Mouse (Mus musculus): ENCODE measurements around the gene Zcchc24. TPM values are rescaled to one million over a fixed set of nuclear protein-coding genes. Genes with fewer than 3 reads are reported as not detected.

Gene Zcchc24
- polyA plus RNA-seq, 1 experiment from 2014 or later: 29.5 TPM

- peak overlapping the region; percentile 15; the same call in 1 of the 2 replicates for H3K4me2 ChIP-seq (replicated peaks; ENCODE audit: low read depth, low read length)
These were observed 31.5 kb upstream of the Zcchc24 start for GRCm38 (mm10) chr14:25800166-25800960.

GRCm38 (mm10) chr14:25796619-25797018 lies 27.8 kb upstream of the Zcchc24 start:
- no peak overlapping the region for H3K4me2 ChIP-seq (replicated peaks; ENCODE audit: low read depth, low read length)
- H3K36me3 ChIP-seq (ENCODE audit: control insufficient read depth, insufficient read depth, low read length): no peaks in the 10 kb centered on the region
- peak overlapping the region; percentile 85; the same call in 1 of the 2 replicates for H3K27ac ChIP-seq (ENCODE audit: low read length)
- no peaks in the 10 kb centered on the region for H3K27me3 ChIP-seq (ENCODE audit: control insufficient read depth, insufficient read depth, low read length)
- 0 out of 2 replicates have a peak, but pooled peaks cover 8% of the 10 kb centered on the region for H3K4me1 ChIP-seq (ENCODE audit: control insufficient read depth, insufficient read depth, low read length)
- H3K4me3 ChIP-seq (ENCODE audit: low read depth, low read length): no peak overlapping the region
- H3K9me3 ChIP-seq (ENCODE audit: control insufficient read depth, low read depth, low read length): no peaks in the 10 kb centered on the region
- WGBS: 74% methylated on average over 7 of the region's 7 CpGs
- no peak overlapping the region for H3K9ac ChIP-seq (replicated peaks; ENCODE audit: low read depth, low read length)
- ATAC-seq (ENCODE audit: insufficient number of reproducible peaks, insufficient read depth, low FRiP score, low read depth): no peak

More at GRCm38 (mm10) chr14:25800166-25800960, 31.5 kb upstream of the Zcchc24 start:
- no peak overlapping the region for H3K4me3 ChIP-seq (ENCODE audit: low read depth, low read length)
- no peaks in the 10 kb centered on the region for H3K36me3 ChIP-seq (ENCODE audit: control insufficient read depth, insufficient read depth, low read length)
- 14% methylated on average over 19 of the region's 19 CpGs for WGBS
- H3K4me1 ChIP-seq (ENCODE audit: control insufficient read depth, insufficient read depth, low read length): 0 out of 2 replicates have a peak, but pooled peaks cover 8% of the 10 kb centered on the region
- ATAC-seq (ENCODE audit: insufficient number of reproducible peaks, insufficient read depth, low FRiP score, low read depth): peak; percentile 64
- no peak overlapping the region; the same call in 1 of the 2 replicates for H3K9ac ChIP-seq (replicated peaks; ENCODE audit: low read depth, low read length)
- no peaks in the 10 kb centered on the region for H3K9me3 ChIP-seq (ENCODE audit: control insufficient read depth, low read depth, low read length)
- no peaks in the 10 kb centered on the region for H3K27me3 ChIP-seq (ENCODE audit: control insufficient read depth, insufficient read depth, low read length)
- no peak overlapping the region for H3K27ac ChIP-seq (ENCODE audit: low read length)

- Histone ChIP-seq H3K9me3 (ENCODE audit: control insufficient read depth, low read depth, low read length) (no peaks in the 10 kb centered on the region), H3K4me2 (replicated peaks; ENCODE audit: low read depth, low read length) (no peak overlapping the region), H3K36me3 (ENCODE audit: control insufficient read depth, insufficient read depth, low read length) (no peaks in the 10 kb centered on the region), H3K27me3 (ENCODE audit: control insufficient read depth, insufficient read depth, low read length) (no peaks in the 10 kb centered on the region), H3K4me1 (ENCODE audit: control insufficient read depth, insufficient read depth, low read length) (0 out of 2 replicates have a peak, but pooled peaks cover 8% of the 10 kb centered on the region), H3K27ac (ENCODE audit: low read length) (peak overlapping the region; percentile 85), H3K9ac (replicated peaks; ENCODE audit: low read depth, low read length) (no peak overlapping the region), H3K4me3 (ENCODE audit: low read depth, low read length) (no peak overlapping the region)
- WGBS: 20% methylated on average over 10 of the region's 10 CpGs
- ATAC-seq (ENCODE audit: insufficient number of reproducible peaks, insufficient read depth, low FRiP score, low read depth): peak; percentile 81; the same call in 1 of the 2 replicates
These were observed 26.8 kb upstream of the Zcchc24 start for GRCm38 (mm10) chr14:25795561-25796174.

- WGBS: 58% methylated on average over 6 of the region's 6 CpGs
- H3K27me3 ChIP-seq (ENCODE audit: control insufficient read depth, insufficient read depth, low read length): no peaks in the 10 kb centered on the region
- no peak overlapping the region for H3K9ac ChIP-seq (replicated peaks; ENCODE audit: low read depth, low read length)
- no peak overlapping the region for H3K4me2 ChIP-seq (replicated peaks; ENCODE audit: low read depth, low read length)
- H3K36me3 ChIP-seq (ENCODE audit: control insufficient read depth, insufficient read depth, low read length): no peaks in the 10 kb centered on the region
- H3K27ac ChIP-seq (ENCODE audit: low read length): peak overlapping the region; percentile 85
- no peak for ATAC-seq (ENCODE audit: insufficient number of reproducible peaks, insufficient read depth, low FRiP score, low read depth)
- H3K9me3 ChIP-seq (ENCODE audit: control insufficient read depth, low read depth, low read length): no peaks in the 10 kb centered on the region
- 0 out of 2 replicates have a peak, but pooled peaks cover 8% of the 10 kb centered on the region for H3K4me1 ChIP-seq (ENCODE audit: control insufficient read depth, insufficient read depth, low read length)
- no peak overlapping the region for H3K4me3 ChIP-seq (ENCODE audit: low read depth, low read length)
These were observed 26.2 kb upstream of the Zcchc24 start for GRCm38 (mm10) chr14:25795067-25795466.

GRCm38 (mm10) chr14:25794331-25794730 lies 25.5 kb upstream of the Zcchc24 start:
- 79% methylated on average over 2 of the region's 2 CpGs for WGBS
- Histone ChIP-seq H3K27ac (ENCODE audit: low read length) (no peak overlapping the region; the same call in 1 of the 2 replicates), H3K4me3 (ENCODE audit: low read depth, low read length) (no peak overlapping the region), H3K9me3 (ENCODE audit: control insufficient read depth, low read depth, low read length) (no peaks in the 10 kb centered on the region), H3K9ac (replicated peaks; ENCODE audit: low read depth, low read length) (no peak overlapping the region), H3K4me2 (replicated peaks; ENCODE audit: low read depth, low read length) (no peak overlapping the region), H3K4me1 (ENCODE audit: control insufficient read depth, insufficient read depth, low read length) (0 out of 2 replicates have a peak, but pooled peaks cover 8% of the 10 kb centered on the region), H3K27me3 (ENCODE audit: control insufficient read depth, insufficient read depth, low read length) (no peaks in the 10 kb centered on the region), H3K36me3 (ENCODE audit: control insufficient read depth, insufficient read depth, low read length) (no peaks in the 10 kb centered on the region)
- ATAC-seq (ENCODE audit: insufficient number of reproducible peaks, insufficient read depth, low FRiP score, low read depth): no peak

GRCm38 (mm10) chr14:25790768-25791302 lies 22.0 kb upstream of the Zcchc24 start:
- H3K4me1 ChIP-seq (ENCODE audit: control insufficient read depth, insufficient read depth, low read length): peaks cover 10% of the 10 kb centered on the region
- H3K27me3 ChIP-seq (ENCODE audit: control insufficient read depth, insufficient read depth, low read length): no peaks in the 10 kb centered on the region
- no peaks in the 10 kb centered on the region for H3K36me3 ChIP-seq (ENCODE audit: control insufficient read depth, insufficient read depth, low read length)
- ATAC-seq (ENCODE audit: insufficient number of reproducible peaks, insufficient read depth, low FRiP score, low read depth): no peak
- H3K4me2 ChIP-seq (replicated peaks; ENCODE audit: low read depth, low read length): no peak overlapping the region
- no peak overlapping the region for H3K9ac ChIP-seq (replicated peaks; ENCODE audit: low read depth, low read length)
- H3K4me3 ChIP-seq (ENCODE audit: low read depth, low read length): no peak overlapping the region
- H3K9me3 ChIP-seq (ENCODE audit: control insufficient read depth, low read depth, low read length): no peaks in the 10 kb centered on the region
- 67% methylated on average over 6 of the region's 6 CpGs for WGBS
- no peak overlapping the region for H3K27ac ChIP-seq (ENCODE audit: low read length)

GRCm38 (mm10) chr14:25789946-25790345 lies 21.1 kb upstream of the Zcchc24 start:
- Histone ChIP-seq H3K4me3 (ENCODE audit: low read depth, low read length) (no peak overlapping the region), H3K9me3 (ENCODE audit: control insufficient read depth, low read depth, low read length) (no peaks in the 10 kb centered on the region), H3K36me3 (ENCODE audit: control insufficient read depth, insufficient read depth, low read length) (no peaks in the 10 kb centered on the region), H3K4me1 (ENCODE audit: control insufficient read depth, insufficient read depth, low read length) (peaks cover 10% of the 10 kb centered on the region), H3K9ac (replicated peaks; ENCODE audit: low read depth, low read length) (no peak overlapping the region), H3K4me2 (replicated peaks; ENCODE audit: low read depth, low read length) (no peak overlapping the region), H3K27ac (ENCODE audit: low read length) (no peak overlapping the region), H3K27me3 (ENCODE audit: control insufficient read depth, insufficient read depth, low read length) (no peaks in the 10 kb centered on the region)
- ATAC-seq (ENCODE audit: insufficient number of reproducible peaks, insufficient read depth, low FRiP score, low read depth): no peak
- WGBS: 65% methylated on average over 1 of the region's 1 CpGs

GRCm38 (mm10) chr14:25789207-25789606 lies 20.4 kb upstream of the Zcchc24 start:
- no peaks in the 10 kb centered on the region for H3K36me3 ChIP-seq (ENCODE audit: control insufficient read depth, insufficient read depth, low read length)
- ATAC-seq (ENCODE audit: insufficient number of reproducible peaks, insufficient read depth, low FRiP score, low read depth): no peak
- H3K4me2 ChIP-seq (replicated peaks; ENCODE audit: low read depth, low read length): no peak overlapping the region
- H3K27me3 ChIP-seq (ENCODE audit: control insufficient read depth, insufficient read depth, low read length): no peaks in the 10 kb centered on the region
- H3K9ac ChIP-seq (replicated peaks; ENCODE audit: low read depth, low read length): no peak overlapping the region
- H3K4me3 ChIP-seq (ENCODE audit: low read depth, low read length): no peak overlapping the region
- no peak overlapping the region for H3K27ac ChIP-seq (ENCODE audit: low read length)
- peaks cover 10% of the 10 kb centered on the region for H3K4me1 ChIP-seq (ENCODE audit: control insufficient read depth, insufficient read depth, low read length)
- H3K9me3 ChIP-seq (ENCODE audit: control insufficient read depth, low read depth, low read length): no peaks in the 10 kb centered on the region
